7 mouse cellular contexts compared by ENCODE assay signal in genomic region chr11:23679044-23679642, GRCm38 (mm10). TPM values are rescaled to one million over a fixed set of nuclear protein-coding genes. Genes with fewer than 3 reads are reported as not detected.
DNase-seq lines count a peak whose midpoint lies in the region; ATAC-seq and TF ChIP-seq lines count a peak whose summit lies in the region.

No protein-coding gene starts in this region.

- no peak for DNase-seq in Patski (ENCODE audit: low read depth, low spot score)
- DNase-seq in cerebellum, postnatal 25 days = peak; percentile 40 to 75
- DNase-seq in heart, postnatal 10 days = peak; percentile 68 to 81
- DNase-seq in layer of hippocampus, adult 18-20 months (ENCODE audit: low spot score in 2 of 2) = peak; percentile 17 to 79
- peak; percentile 90 for DNase-seq in retina, embryonic 14.5 days (ENCODE audit: low spot score)

- H3K9ac ChIP-seq in lung, embryonic 16.5 days (ENCODE audit: low read length) = no peak overlapping the region

- no peaks in the 10 kb centered on the region for H3K9me3 ChIP-seq in lung, embryonic 16.5 days (ENCODE audit: control insufficient read depth, low read length)

- in situ Hi-C loops in Patski (cut with MboI; ENCODE audit: low pct_unique_long_range_greater_than_20kb) = no loop called here

- H3K4me1 ChIP-seq in lung, embryonic 16.5 days (replicated peaks; ENCODE audit: control insufficient read depth, insufficient read depth, low read length) = no peaks in the 10 kb centered on the region

- TF ChIP-seq CTCF in Patski (IDR thresholded peaks at IDR 0.05) = peak; percentile 69

- H3K4me3 ChIP-seq in lung, embryonic 16.5 days (ENCODE audit: low read length) = no peak overlapping the region

- intact Hi-C loops in heart, postnatal 10 days (cut with DNase I) = loop anchor here (1.0 to 10.0 kb wide), 3 partner anchors 176 to 275 kb away; no protein-coding TSS in a partner anchor

- ATAC-seq in CD4-positive, CD25-positive, alpha-beta regulatory T cell, adult 4 months = peak; percentile 92
- no peak for ATAC-seq in Patski
- ATAC-seq in lung, embryonic 16.5 days (ENCODE audit: low read depth) = peak; percentile 45

- CTCF ChIA-PET in Patski (lab: Charles Lee) = interaction anchor here (0.9 to 2.7 kb wide), 7 partner anchors 9 to 275 kb away, joined by 3 to 14 read pairs (median 5); no protein-coding TSS in a partner anchor

- no peak overlapping the region for H3K4me2 ChIP-seq in lung, embryonic 16.5 days (ENCODE audit: low read depth, low read length)

- H3K27ac ChIP-seq in lung, embryonic 16.5 days (ENCODE audit: low read length) = no peak overlapping the region

- POLR2A ChIA-PET in Patski (lab: Charles Lee) = no interaction called here

- no peaks in the 10 kb centered on the region for H3K27me3 ChIP-seq in Patski
- H3K27me3 ChIP-seq in lung, embryonic 16.5 days (ENCODE audit: control insufficient read depth, insufficient read depth, low read depth, low read length) = no peaks in the 10 kb centered on the region

- WGBS in lung, embryonic 16.5 days = 44% methylated on average over 3 of the region's 3 CpGs

- H3K36me3 ChIP-seq in lung, embryonic 16.5 days (ENCODE audit: control insufficient read depth, insufficient read depth, low read length) = no peaks in the 10 kb centered on the region

RNA-seq across cellular contexts. Expression of gene Pex13, which starts 13.4 kb away (rescaled TPM):
- polyA plus RNA-seq in CD4-positive, CD25-positive, alpha-beta regulatory T cell, adult 4 months (2017; shearing (Covaris generic)) = 10 to 100 TPM in 1 of 2 experiments, 1 to 10 TPM in 1; 9.1 to 11.3 TPM
- polyA plus RNA-seq in Patski (2021) = 35.4 TPM
- 10 to 100 TPM; 26.2 to 27.8 TPM for total RNA-seq in heart, postnatal 10 days (2021)
- 10 to 100 TPM; 23.9 to 25.0 TPM for total RNA-seq in layer of hippocampus, adult 18-20 months (2021)
- 29.8 and 31.2 TPM in 2 replicates for polyA plus RNA-seq in lung, embryonic 16.5 days (2015; fragmentation: Nextera tagmentation; extraction: Ambion mirVana)

RNA-seq across cellular contexts. Expression of gene Pus10, which starts 13.7 kb away (rescaled TPM):
- 10 to 100 TPM; 20.7 to 22.2 TPM for polyA plus RNA-seq in CD4-positive, CD25-positive, alpha-beta regulatory T cell, adult 4 months (2017; shearing (Covaris generic))
- polyA plus RNA-seq in Patski (2021) = 20.5 TPM
- 10 to 100 TPM; 15.1 to 16.7 TPM for total RNA-seq in heart, postnatal 10 days (2021)
- total RNA-seq in layer of hippocampus, adult 18-20 months (2021) = 10 to 100 TPM; 12.2 to 14.6 TPM
- 17.7 and 21.3 TPM in 2 replicates for polyA plus RNA-seq in lung, embryonic 16.5 days (2015; fragmentation: Nextera tagmentation; extraction: Ambion mirVana)

RNA-seq across cellular contexts. Expression of gene 0610010F05Rik, which starts 45.7 kb away (rescaled TPM):
- 1 to 10 TPM; 1.6 to 2.0 TPM for polyA plus RNA-seq in CD4-positive, CD25-positive, alpha-beta regulatory T cell, adult 4 months (2017; shearing (Covaris generic))
- 20.0 TPM for polyA plus RNA-seq in Patski (2021)
- 10 to 100 TPM; 12.9 to 15.9 TPM for total RNA-seq in heart, postnatal 10 days (2021)
- total RNA-seq in layer of hippocampus, adult 18-20 months (2021) = 10 to 100 TPM; 27.7 to 28.4 TPM
- polyA plus RNA-seq in lung, embryonic 16.5 days (2015; fragmentation: Nextera tagmentation; extraction: Ambion mirVana) = 18.4 and 20.6 TPM in 2 replicates
